Mouse (Mus musculus) cerebellum, postnatal 14 days (tissue): ENCODE measurements at regions not wholly inside any gene's neighbourhood (a gene's known extent, or its start where the extent isn't known, plus 50 kb on each side); places are given as distances from the start of the nearest gene placed in this dataset.
A peak's percentile ranks its signal among the peaks of the same experiment; 100 is the strongest.

ENCODE experiments used
- DNase-seq, 2 experiments: peaks; one replicate each; pipeline ENCODE4 v3.0.0; 2021; ENCODE audit warnings: mixed read lengths in 2 of 2

- DNase-seq: no peak
Observed at GRCm38 (mm10) chr15:65733326-65733725, 718.6 kb upstream of the Gm21961 start.

GRCm38 (mm10) chr15:65731308-65731707 lies 716.6 kb upstream of the Gm21961 start:
- no peak for DNase-seq

GRCm38 (mm10) chr15:65727061-65727460 lies 712.4 kb upstream of the Gm21961 start:
- no peak for DNase-seq

- no peak for DNase-seq
Observed at GRCm38 (mm10) chr15:65726271-65726670, 711.6 kb upstream of the Gm21961 start.

- peak; percentile 57 to 60 for DNase-seq
Observed at GRCm38 (mm10) chr15:65703559-65703958, 688.9 kb upstream of the Gm21961 start.

GRCm38 (mm10) chr15:65701510-65701909 lies 686.8 kb upstream of the Gm21961 start:
- peak; percentile 42 to 58 for DNase-seq

GRCm38 (mm10) chr15:65698596-65698995 lies 683.9 kb upstream of the Gm21961 start:
- no peak for DNase-seq
